Mouse (Mus musculus) neutrophil, adult 5-6 weeks (primary cell): ENCODE measurements around the gene Slc25a39. TPM values are rescaled to one million over a fixed set of nuclear protein-coding genes. Genes with fewer than 3 reads are reported as not detected.

Source experiments
- ATAC-seq: fragments of 151-379, 151-347 bp; 2 replicates; pipeline ENCODE4 v1.8.0; 2017; ENCODE audit warnings: mild to moderate bottlenecking, moderate TSS enrichment; ENCODE audit not compliant: insufficient number of reproducible peaks, poor library complexity, low FRiP score, severe bottlenecking; ENCODE audit errors: extremely low read depth
- total RNA-seq: library from RNA; stranded (forward); fragments of 200-1000 nt; gene quantifications from 2 replicates; pipeline ENCODE4 v1.2.3, GENCODE M21; 2017

Gene Slc25a39
- 31.0 and 36.2 TPM in 2 replicates for total RNA-seq

GRCm38 (mm10) chr11:102407834-102408215 lies at the start of gene Slc25a39:
Gene Slc25a39, minus strand, starts transcription at chr11:102407946.
- ATAC-seq: no peak

- ATAC-seq: peak; percentile 53
These were observed 48.1 kb upstream of the Slc25a39 start for GRCm38 (mm10) chr11:102455740-102456396.

- no peak for ATAC-seq
These were observed 45.4 kb upstream of the Slc25a39 start for GRCm38 (mm10) chr11:102453131-102453530.

GRCm38 (mm10) chr11:102449043-102450008 lies 41.6 kb upstream of the Slc25a39 start:
- no peak for ATAC-seq

- ATAC-seq: no peak
These were observed 40.6 kb upstream of the Slc25a39 start for GRCm38 (mm10) chr11:102448327-102448726.

GRCm38 (mm10) chr11:102447497-102447896 lies 39.8 kb upstream of the Slc25a39 start, which contains the start of gene Fam171a2:
Gene Fam171a2, minus strand, starts transcription at chr11:102447682.
- ATAC-seq: no peak

GRCm38 (mm10) chr11:102446581-102447461 lies 39.1 kb upstream of the Slc25a39 start:
- ATAC-seq: no peak

GRCm38 (mm10) chr11:102445891-102446361 lies 38.2 kb upstream of the Slc25a39 start:
- ATAC-seq: no peak

GRCm38 (mm10) chr11:102445264-102445890 lies 37.6 kb upstream of the Slc25a39 start:
- ATAC-seq: no peak

GRCm38 (mm10) chr11:102444781-102445180 lies 37.0 kb upstream of the Slc25a39 start:
- no peak for ATAC-seq

GRCm38 (mm10) chr11:102444321-102444720 lies 36.6 kb upstream of the Slc25a39 start:
- no peak for ATAC-seq

GRCm38 (mm10) chr11:102443740-102444139 lies 36.0 kb upstream of the Slc25a39 start:
- no peak for ATAC-seq

GRCm38 (mm10) chr11:102442089-102442488 lies 34.3 kb upstream of the Slc25a39 start:
- ATAC-seq: no peak

GRCm38 (mm10) chr11:102441434-102441833 lies 33.7 kb upstream of the Slc25a39 start:
- no peak for ATAC-seq

- no peak for ATAC-seq
These were observed 32.5 kb upstream of the Slc25a39 start for GRCm38 (mm10) chr11:102440255-102440654.

GRCm38 (mm10) chr11:102439093-102440082 lies 31.6 kb upstream of the Slc25a39 start:
- ATAC-seq: no peak
